In genomic region chr14:62164918-62165317, GRCm38 (mm10) we compare ENCODE assay signal across 20 mouse cellular contexts.
"Had no signal": no experiment of that assay in that cellular context is flagged by ENCODE, and none has a peak within 500 bp of the region (broad histone marks: within the 10 kb centered on the region; RNA-seq: fewer than 3 reads in every experiment).

No protein-coding gene starts in this region.

- DNase-seq: liver, postnatal 0 days; lung, adult 2 months; lung, postnatal 14 days; lung, postnatal 36 days; retina, postnatal 1 day; right cerebral cortex, adult 18-20 months; right cerebral cortex, postnatal 25 days; right cerebral cortex, postnatal 4 days; spleen, adult 18-20 months; thymus, adult 18-20 months; thymus, postnatal 14 days; thymus, postnatal 36 days had no signal

- H3K27ac ChIP-seq: lung, embryonic 15.5 days; macrophage; midbrain, embryonic 13.5 days; midbrain, embryonic 15.5 days; neural tube, embryonic 13.5 days; neural tube, embryonic 15.5 days had no signal

- H3K4me3 ChIP-seq: lung, embryonic 15.5 days; megakaryocyte, embryonic 14.5 days; midbrain, embryonic 13.5 days; midbrain, embryonic 15.5 days; myocyte; neural tube, embryonic 13.5 days; neural tube, embryonic 15.5 days had no signal
